Mouse (Mus musculus) cerebellum, postnatal 25 days (tissue): ENCODE data around the gene Polr2i.
"Not testable (repeated sequence)": the region's sequence is repeated elsewhere in the genome, so short reads cannot be mapped to it uniquely, and the experiment has no call there.

Experiments
- DNase-seq, 2 experiments: peaks; one replicate each; pipeline ENCODE4 v3.0.0; 2021; ENCODE audit warnings: mixed read lengths in 2 of 2

The Polr2i gene

DNA sequence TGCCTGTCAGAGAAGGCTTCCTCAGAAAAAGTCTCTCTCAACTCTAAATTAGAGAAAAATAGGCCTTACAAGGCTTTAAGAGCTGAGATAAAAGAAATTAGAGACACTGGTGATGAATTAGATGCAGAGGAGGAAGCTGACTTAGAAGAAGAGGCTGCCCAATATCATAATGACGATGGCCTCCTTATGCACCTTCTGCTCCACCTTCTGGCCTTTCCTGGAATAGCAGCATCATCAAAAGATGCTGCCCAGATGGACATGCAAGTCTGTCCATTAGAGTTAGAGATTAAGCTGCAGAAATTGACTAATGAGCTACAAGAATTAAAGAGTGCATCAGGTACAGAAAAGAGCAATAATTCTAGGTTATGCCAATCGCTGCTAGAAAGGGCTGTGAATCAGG is 26.4 kb upstream of the Polr2i start:
- DNase-seq, result peak; percentile 82 to 90

DNA sequence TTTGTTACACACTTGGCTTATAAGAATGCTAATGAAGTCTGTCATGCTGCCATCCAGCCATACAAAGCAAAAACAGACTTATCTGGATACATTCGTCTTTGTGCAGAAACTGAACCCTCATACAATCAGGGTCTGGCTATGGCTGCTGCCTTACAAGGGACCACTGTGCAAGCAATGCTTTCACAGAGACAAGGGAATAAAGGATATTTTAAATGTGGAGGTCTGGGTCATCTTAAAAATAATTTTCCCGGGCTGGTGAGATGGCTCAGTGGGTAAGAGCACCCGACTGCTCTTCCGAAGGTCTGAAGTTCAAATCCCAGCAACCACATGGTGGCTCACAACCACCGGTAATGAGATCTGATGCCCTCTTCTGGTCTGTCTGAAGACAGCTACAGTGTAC is 25.4 kb upstream of the Polr2i start:
- not testable (repeated sequence) for DNase-seq

DNA sequence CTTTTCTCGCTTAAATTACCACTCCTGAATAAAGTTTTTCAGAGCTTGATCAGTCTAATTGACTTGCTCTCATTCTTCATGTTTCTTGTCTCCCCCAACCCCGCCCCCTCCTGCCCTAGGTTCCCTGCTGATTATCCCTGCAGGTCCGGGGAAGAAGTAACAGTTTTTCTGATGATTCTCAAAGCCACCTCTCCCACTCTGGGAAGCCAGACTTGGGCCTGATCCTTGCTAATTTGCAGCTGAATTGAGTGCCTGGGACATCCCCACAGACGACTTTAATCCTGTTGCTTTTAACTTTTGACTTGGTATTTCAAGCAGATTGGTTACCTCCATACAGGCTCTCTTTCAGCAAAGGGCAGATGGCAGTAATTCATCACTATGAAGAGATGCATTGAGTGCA is 20.7 kb upstream of the Polr2i start:
- no peak for DNase-seq

DNA sequence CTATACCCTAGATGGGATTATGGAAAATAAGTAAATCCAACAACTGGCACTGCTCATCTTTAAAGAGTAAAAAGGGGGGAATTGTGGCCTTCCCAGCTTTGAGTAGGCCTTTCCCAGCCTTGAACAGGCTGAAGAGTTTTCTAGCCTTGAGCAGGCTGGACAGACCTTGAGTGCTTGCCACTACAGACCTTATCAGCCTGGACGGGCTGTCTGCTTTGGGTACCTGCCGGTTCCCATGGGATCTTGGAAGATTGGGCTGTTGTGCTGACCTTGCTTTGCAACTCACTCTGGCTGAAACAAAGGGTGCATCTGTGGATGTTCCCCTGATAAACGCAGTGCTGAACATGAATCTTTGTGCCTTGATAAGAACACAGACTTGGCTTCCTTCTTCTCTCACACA is 17.9 kb upstream of the Polr2i start:
- no peak for DNase-seq

DNA sequence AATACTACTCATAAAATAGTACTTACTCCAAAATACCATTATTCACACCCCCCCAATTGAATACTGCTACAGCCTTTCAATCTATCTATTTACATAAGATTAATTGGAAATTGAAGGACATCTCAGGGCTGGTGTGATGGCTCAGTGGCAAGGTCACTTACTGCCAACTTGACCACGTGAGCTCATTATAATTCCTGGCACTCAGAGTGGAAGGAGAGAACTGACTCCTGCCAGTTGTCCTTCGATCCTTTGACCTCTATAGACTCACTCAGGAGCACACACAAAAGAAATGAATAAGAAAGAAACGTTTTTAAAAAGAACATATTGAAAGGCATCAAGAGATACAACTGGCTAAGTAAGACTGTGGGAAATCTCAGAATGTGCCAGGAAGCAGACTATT is 15.9 kb upstream of the Polr2i start:
- no peak for DNase-seq

DNA sequence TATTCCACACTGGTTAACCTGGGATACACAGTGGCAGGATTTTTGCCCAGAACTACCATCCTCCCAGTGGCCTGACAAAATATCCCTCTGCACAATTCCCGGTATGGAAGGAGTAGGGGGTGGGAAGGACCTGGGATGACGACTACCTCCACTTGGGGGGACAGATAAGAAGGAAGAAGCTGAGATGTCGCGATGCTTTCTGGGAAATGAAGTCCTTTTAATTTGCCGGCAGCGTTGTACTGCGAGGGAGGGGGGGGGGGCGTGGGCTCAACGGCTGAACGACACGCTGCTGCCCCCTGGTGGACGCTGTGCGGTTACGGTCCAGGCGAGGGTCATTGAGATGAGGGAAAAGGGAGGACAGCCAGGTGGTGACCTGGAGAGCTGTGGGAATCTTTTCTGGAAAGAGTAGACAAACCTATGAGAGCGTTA is 15.0 kb upstream of the Polr2i start:
- DNase-seq, result peak; percentile 86 to 93

DNA sequence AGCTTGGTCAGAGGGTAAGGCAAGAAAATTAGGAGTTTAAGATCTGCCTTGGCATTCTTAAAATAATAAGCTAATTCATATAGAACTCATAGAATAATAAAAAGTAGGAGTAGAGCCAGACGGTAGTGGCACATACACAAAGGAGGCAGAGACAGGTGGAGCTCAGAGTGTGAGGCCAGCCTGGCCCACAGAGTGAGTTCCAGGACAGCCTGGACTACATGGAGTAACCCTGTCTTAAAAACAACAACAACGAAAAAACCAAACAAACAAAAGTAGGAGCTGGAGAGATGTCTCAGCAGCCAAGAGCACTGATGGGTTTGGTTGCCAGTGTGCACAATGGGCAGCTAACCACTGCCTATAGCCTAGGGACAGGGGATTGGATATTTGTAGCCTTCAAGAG is 14.5 kb upstream of the Polr2i start:
- DNase-seq, result no peak

DNA sequence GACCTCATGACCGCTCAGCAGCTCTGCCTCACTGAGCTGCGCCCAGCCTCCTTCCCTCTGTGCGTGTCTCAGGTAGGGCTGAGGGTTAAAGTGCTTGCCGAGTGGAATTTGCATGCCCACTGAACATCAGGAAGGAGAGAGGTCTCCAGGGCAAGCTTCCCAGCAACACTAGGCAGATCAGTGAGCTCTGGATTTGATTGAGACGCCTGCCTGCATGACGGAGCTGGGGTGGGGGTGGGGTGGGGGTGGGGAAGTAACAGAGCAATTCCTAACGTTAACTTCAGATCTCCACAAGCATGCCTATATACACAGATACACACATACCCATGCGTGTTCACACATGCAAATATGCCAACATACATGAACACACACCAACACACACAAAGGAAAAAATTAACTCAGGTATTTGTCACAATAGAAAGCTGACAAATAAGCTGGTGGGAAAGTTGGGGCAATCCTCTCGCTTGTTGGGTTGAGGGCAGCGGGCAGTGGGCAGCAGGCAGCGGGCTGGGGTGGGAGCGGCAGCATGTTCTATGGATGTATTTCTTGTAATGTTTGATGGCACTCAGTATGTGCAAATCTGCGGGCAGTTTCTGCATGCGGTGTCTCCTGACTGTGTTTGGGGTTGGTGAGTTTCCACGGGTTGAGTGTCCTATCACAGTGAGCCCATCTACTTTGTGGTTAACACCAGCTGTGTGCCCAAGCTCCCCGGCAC is 12.3 kb upstream of the Polr2i start:
- peak; percentile 62 to 74 for DNase-seq

DNA sequence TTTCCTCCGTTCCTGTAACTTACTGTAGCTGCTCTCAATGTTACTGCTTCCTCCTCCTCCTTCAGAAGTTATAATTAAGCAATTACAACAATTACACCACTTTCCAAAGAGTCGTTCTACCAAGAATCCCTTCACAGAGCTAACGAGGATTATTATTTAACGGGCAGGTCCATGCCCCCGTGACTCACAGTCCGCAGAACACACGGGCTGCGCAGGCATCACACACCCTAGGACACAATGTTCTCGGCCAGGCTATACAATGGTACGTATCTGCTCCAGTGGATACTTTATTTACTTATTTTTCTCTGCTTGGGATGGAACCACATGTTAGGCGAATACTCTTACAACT is 11.8 kb upstream of the Polr2i start:
- DNase-seq, result no peak

DNA sequence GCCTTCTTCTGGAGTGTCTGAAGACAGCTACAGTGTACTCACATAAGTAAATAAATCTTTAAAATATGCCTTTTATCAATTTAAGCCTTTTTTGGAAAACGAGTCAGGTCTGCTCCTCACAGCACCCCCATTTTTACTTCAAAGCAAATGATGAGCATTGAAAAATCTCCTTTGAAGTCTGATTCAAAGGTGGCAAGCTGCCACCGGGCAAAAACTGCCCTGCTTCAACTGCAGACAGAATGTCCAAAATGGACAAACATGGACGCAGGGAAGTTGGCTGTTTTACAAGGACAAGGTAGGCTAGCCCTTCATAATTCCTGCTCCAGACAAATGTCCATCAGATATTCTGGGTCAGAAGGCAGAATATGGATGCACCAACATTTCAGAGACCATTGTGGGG is 10.3 kb upstream of the Polr2i start:
- DNase-seq, result no peak

DNA sequence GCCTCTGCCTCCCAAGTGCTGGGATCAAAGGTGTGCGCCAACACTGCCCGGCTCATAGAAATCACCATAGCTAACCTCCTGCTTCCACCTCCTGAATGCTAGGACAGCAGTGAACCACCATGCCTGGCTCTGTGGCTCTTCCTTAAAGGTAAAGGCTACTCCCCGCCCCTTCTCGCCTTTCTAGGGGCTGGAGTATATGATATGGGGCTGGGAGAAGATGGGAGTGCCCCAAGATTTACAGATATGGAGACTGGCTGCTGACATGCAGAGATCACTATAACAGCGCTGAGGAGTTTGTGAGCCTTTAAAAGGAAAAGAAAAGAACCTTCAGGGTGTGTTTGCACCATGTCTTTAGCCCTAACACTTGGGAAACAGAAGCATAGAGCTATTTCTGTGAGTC is 9.5 kb upstream of the Polr2i start:
- no peak for DNase-seq

DNA sequence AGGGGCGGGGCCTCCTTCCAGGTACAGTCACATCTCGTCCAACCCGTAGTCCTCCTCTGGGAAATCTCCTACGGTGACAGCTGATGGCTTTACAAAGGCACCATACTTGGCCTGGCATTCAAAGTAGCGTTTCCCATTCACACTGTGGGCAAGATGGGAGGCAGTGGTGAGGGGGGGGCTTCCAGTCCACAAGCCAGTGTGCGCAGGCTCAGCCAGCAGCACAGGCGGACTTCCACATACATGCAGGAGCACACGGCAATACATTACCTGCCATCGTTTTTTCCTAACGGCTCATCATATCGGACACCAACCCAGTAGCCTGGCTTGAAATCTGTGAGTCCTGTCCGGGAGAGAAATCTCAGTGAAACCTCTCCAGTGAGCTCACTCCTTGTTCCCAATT is 7.5 kb upstream of the Polr2i start:
- no peak for DNase-seq

DNA sequence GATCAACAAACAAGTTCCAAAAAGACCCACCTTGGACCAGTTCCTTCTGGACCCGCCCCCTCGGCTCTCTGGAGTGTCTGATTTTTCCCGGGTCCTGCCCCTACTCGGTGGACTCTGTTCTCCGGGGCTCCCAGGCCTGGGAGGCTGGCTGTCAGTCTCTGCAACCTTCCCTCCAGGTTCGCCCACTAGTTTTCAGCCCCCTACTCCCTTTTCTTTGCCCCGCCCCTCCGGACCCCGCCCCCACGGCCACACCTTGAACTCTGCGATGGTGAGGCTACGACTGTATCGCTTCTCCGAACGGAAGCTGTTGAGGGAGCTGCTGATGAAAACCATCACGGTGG is 450 bp upstream of the Polr2i start:
- DNase-seq, result no peak

DNA sequence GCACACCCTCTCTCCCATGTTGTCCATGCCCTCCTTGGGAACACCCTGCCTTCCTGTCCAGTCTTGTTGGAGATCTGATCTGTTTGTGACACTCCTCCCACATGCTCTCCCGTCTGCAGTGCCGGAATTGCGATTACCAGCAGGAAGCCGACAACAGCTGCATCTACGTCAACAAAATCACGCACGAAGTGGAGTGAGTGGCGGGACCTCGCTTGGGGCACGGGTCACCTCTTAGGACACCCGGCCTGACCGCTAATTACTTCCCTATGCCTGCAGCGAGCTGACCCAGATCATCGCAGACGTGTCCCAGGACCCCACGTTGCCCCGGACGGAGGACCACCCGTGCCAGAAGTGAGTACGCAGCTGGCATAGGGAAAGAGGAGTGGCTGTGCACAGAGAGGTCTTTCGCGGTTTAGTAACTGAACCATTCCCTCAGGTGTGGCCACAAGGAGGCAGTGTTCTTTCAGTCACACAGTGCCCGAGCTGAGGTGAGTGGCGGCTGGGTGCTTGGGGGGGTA is 942 bp downstream of the Polr2i start:
- peak; percentile 65 to 77 for DNase-seq

DNA sequence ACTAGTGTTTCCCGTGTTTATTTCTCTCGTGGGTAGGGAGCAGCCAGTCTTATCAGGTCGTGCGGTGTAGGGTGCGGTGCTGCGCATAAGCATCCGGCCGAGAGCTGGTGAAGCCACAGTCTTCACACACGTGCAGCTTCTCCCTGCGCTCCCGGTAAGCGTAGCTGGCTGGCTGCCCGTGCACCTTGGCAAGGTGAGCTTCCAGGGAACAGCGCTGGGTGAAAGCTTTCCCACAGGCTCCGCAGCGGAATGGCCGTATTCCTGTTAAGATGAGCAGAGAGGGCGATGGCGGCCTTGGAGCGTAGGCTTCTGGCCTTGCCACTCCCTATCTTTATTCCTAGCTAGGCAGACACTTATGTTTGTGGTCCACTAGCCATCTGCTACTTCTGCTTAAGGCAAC is 1.6 kb downstream of the Polr2i start:
- peak; percentile 51 to 67 for DNase-seq

DNA sequence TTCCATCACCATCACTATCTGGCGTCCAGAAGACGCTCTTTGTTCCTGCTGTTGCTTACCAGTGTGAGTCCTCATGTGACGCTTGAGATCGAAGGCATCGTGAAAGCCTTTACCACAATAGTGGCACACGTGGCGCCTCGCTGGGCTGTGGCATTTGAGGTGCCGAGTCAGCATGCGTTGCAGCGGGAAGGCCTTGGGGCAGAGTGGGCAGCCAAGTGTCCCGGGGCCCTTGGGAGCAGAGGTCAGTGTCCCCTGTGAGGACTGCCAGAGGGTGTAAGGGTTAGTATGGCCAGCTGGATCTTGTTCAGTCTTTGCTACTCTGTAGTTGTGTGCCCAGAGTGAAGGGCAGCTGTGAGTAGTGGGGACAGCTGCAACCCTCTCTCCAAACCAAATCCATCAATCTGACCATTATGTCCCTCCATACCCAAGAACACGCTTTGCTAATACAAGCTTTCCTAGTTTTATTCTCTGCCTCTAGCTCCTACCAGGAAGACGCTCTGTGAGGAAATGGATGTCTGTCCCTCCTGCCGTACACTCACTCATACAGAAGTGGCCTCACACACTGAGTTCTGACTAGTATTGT is 2.6 kb downstream of the Polr2i start:
- DNase-seq, result no peak

DNA sequence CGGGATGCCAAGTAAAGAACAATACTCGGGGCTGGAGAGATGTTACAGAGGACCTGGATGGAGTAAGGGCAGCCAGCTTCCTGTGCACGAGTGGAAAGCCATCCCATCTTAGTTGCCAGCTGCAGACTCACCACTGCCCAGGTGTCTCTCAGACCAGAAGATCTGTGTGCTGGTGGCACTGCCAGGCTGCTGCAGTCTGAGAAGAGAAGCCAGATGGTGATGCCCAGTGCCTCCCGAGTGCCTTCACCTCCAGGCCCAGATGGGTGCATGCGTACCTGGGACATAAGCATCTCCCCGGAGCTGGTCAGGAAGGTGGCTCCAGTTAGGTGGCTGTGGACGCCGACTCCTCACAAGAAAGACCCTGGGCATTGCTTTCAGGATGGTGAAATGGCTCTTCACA is 3.3 kb downstream of the Polr2i start:
- no peak for DNase-seq

DNA sequence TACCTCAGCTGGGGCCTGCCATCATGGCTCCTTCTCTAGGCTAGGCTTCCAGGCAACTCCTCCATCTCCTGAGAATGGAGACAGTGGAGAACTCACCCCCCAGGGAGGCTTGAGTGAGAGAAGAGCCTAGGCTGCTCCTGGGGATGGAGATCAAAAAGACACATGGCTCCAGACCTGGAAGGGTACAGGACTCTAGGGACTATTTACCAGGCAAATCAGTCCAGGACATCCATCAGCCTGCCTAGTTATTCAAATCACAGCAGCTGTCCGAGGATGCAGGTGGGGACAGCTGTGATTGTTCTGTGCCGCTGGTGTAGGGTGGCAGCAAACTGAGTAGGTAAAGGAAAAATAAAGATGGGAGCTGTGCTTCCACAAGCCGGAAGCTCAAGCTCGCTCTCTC is 3.9 kb downstream of the Polr2i start, which contains the start of gene Ovol3:
Gene Ovol3 (minus strand): TSS at position 101 of the 400 bp plus-strand sequence.
- DNase-seq, result no peak

DNA sequence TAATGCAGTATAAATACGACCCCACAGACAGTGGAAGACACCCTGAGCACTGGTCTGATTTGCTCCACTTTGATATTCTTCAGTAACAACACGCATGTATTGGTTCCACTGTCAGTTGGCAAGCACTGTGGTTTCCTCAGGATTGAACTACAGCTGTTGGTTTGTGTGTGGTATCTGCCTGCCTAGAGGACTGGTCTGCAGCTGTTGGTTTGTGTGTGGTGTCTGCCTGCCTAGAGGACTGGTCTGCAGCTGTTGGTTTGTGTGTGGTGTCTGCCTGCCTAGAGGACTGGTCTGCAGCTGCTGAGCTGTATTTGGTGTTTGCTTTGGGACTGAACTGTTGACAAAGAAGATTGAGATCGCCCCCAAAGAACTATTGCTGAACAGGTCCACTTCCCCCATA is 5.6 kb downstream of the Polr2i start:
- not testable (repeated sequence) for DNase-seq

DNA sequence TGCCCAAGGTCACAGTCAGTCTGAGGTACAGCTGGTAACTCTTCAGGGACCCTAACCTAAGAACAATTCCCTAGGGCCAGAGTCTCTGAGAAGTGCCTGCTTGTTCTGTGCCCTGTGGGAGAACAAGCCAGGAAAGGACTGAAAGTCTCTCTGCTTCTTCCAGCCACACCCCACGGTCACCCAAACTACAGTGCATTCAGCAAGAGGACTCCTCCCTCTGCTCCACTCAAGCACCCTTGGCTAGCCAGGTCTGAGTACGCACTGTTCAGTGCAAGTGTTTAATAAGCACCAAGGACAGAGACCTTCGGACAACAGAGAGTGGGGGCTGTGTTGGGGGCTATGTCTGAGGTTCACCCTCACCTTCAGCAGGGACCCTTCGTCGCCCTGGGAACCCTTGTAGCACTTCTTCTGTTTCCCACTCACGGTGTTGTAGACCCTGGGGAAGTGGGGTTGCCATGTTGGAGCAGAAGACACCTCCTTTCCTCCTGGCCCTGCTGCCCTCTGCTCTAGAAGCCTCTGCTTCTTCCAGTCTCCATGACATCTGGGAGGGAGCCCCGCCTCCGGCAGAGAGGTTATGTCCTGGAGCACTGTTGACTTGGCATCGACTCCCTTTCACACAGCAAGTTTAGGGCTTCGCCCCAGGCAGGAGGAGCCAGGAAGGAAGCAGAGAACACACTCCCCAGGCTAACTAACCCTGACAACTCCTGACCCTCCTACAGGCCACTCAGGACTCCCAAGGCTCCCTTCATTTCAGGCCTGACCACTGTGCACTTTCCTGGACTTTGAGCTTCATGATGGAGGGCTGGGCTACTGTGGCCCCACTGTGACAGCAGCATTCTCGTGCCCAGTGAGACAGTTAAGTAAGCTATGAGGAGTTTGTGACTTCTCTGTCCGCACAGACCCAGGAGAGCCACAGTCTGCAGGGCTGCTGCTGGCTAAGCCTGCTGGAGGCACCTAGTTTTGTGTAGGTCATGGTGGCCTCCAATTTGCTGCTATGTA is 20.5 kb downstream of the Polr2i start:
- DNase-seq, result no peak

DNA sequence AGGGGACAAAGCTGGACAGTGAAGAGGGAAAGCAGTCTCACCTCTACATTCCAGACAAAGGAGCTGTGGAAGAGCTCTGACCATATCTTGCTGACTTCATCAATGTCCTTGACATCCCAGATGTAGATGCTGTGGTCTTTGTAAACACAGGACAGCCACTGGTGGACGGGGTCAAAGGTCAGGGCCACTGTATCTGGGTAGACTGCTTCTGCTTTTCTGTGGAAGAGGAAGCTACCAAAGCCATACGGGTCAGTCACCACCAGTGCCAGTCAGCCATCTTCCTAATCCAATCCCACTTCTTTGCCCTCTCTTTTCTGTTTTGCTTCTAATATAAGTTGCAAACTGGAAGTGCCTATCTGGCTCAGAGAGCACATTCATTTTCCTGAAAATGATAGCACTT is 33.3 kb downstream of the Polr2i start:
- no peak for DNase-seq

DNA sequence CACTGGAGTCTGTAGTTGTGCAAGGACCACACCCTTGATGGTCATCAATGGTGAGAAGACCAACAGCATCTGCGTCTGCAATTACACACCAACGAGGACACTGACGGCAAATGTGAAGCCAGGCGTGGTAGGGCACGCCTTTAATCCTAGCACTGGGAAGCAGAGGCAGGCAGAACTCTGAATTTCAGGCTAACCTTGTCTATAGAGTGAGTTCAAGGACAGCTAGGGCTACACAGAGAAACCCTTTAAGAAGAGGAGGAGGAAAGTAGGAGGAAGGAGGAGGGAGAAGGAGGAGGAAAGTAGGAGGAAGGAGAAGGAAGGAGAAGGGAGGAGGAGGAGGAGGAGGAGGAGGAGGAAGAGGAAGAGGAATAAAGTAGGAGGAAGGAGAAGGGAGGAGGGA is 33.8 kb downstream of the Polr2i start:
- no peak for DNase-seq

DNA sequence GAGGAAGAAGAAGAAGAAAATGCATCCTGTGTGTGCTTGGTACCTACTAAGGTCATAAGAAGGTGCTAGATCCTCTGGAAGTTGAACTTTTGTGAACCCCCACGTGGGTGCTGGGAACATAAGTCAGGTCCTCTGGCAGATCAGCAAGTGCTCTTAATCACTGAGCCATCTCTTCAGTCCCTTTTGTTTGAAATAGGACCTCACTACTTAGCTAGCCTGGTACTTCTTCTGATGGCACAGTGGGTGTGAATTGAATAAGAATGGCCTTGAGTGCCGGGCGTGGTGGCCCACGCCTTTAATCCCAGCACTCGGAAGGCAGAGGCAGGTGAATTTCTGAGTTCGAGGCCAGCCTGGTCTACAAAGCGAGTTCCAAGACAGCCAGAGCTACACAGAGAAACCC is 34.2 kb downstream of the Polr2i start:
- no peak for DNase-seq

DNA sequence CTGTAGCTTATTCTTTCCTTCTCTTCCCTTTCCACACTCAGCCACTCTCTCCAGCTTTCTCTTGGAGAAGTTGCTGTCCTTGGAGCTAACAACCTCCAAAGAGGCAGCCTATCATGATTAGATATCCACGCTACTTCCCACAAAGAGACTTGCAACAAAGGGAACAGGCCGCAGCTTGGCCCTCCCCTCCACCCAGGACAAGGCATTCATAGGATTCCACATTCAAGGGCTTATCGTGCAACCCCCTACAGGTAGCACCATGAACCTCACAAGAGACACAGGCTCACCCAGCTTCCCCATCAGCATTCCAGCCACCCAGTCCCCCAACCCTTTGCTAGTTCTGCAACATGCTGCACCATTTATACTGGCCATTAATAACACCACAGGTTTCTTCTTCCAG is 35.0 kb downstream of the Polr2i start:
- DNase-seq, result no peak
